Mouse (Mus musculus) lung, embryonic 14.5 days (tissue): ENCODE measurements at regions not wholly inside any gene's neighbourhood (a gene's known extent, or its start where the extent isn't known, plus 50 kb on each side); places are given as distances from the start of the nearest gene placed in this dataset.

Experiments
- ATAC-seq: fragments of 200-750 bp; cut with Nextera tagmentation; 2 replicates; pipeline ENCODE4 v1.8.0; 2017; ENCODE audit warnings: mild to moderate bottlenecking, moderate TSS enrichment, moderate library complexity; ENCODE audit not compliant: insufficient read depth
- DNase-seq: peaks from one replicate; pipeline ENCODE4 v3.0.0-alpha.2; 2015
- H3K27ac ChIP-seq: fragments of 300-500 bp; sonication (generic); 2 replicates; pipeline ENCODE4 v1.5.1; 2014; ENCODE audit warnings: low read depth, mild to moderate bottlenecking, moderate library complexity
- H3K27me3 ChIP-seq: fragments of 300-500 bp; sonication (generic); 2 replicates; pipeline ENCODE4 v1.6.1; 2014; ENCODE audit warnings: low read length, control low read depth; ENCODE audit not compliant: insufficient read depth
- H3K36me3 ChIP-seq: fragments of 300-500 bp; sonication (generic); 2 replicates; pipeline ENCODE4 v1.6.1; 2014; ENCODE audit warnings: control low read depth; ENCODE audit not compliant: insufficient read depth
- H3K4me1 ChIP-seq: fragments of 300-500 bp; sonication (generic); 2 replicates; pipeline ENCODE4 v1.6.1; 2014; ENCODE audit warnings: antibody characterized with exemption, control low read depth; ENCODE audit not compliant: insufficient read depth
- H3K4me2 ChIP-seq: fragments of 300-500 bp; sonication (generic); 2 replicates; pipeline ENCODE4 v1.6.1; 2014; ENCODE audit warnings: mild to moderate bottlenecking
- H3K4me3 ChIP-seq: fragments of 300-500 bp; sonication (generic); 2 replicates; pipeline ENCODE4 v1.5.1; 2014; ENCODE audit warnings: low read depth, low read length
- H3K9ac ChIP-seq: fragments of 300-500 bp; sonication (generic); 2 replicates; pipeline ENCODE4 v1.6.1; 2014
- H3K9me3 ChIP-seq: fragments of 300-500 bp; sonication (generic); 2 replicates; pipeline ENCODE4 v1.6.1; 2016; ENCODE audit warnings: low read depth, low read length, control low read depth
- CTCF ChIP-seq: IDR thresholded peaks from 2 replicates; pipeline ENCODE4 v1.5.1; 2016; ENCODE audit warnings: antibody characterized with exemption, low read depth
- WGBS: fragments of 180-500 bp; shearing (Covaris S2); extraction: QIAGEN DNeasy Blood & Tissue Kit; methylation state at CpG from one replicate; pipeline ENCODE4 v1.1.7; 2014; 5-methylcytosine and 5-hydroxymethylcytosine counted together

DNA sequence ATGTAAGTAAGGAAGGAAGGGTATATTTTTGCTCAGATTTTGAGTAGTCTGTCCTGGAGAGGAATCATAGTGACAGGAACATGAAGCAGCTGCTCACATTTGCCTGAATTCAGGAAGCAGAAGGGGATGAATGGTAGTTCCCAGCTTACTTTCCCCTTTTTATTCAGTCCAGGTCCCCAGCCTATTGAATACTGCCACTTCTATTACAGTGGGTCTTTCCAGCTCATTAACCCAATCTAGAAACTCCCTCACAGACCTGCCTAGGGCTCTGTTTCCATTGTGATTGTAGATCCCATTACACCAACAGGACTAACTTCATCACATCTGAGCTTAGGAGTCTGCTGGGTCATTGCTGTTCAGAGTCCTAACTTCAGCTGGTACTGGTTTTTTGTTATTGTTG is 872.3 kb downstream of the Cntnap5b start:
- no peak for TF ChIP-seq CTCF
- no peak overlapping the region for H3K9ac ChIP-seq
- no peaks in the 10 kb centered on the region for H3K36me3 ChIP-seq
- DNase-seq (peak; percentile 26), ATAC-seq (no peak)
- no peaks in the 10 kb centered on the region for H3K27me3 ChIP-seq
- no peak overlapping the region for H3K27ac ChIP-seq
- no peaks in the 10 kb centered on the region for H3K9me3 ChIP-seq
- no peak overlapping the region for H3K4me3 ChIP-seq
- no peaks in the 10 kb centered on the region for H3K4me1 ChIP-seq
- H3K4me2 ChIP-seq, result no peak overlapping the region

DNA sequence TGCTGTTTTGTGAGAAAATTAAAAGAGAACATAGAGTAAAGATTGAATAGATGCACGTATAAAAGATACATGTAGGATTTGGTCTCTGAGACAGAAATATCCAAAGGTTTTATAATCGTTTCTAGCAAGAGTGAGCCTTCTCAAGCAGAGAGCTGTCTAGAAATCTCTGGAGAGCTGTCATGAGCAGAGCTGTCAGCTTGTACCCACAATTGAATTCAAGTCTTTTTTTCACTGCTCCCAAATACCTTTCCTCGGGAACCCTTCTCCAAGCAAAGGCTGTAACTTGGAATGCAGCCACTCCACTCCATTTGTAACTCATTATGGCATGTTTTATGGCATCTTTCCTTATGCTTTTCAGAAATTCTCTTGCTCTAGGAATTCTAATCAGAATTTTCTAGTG is 888.3 kb downstream of the Cntnap5b start:
- WGBS, result 53% methylated on average over 3 of the region's 3 CpGs
- ATAC-seq, result no peak
- DNase-seq, result peak; percentile 1
- Histone ChIP-seq H3K4me1 (no peaks in the 10 kb centered on the region), H3K27me3 (no peaks in the 10 kb centered on the region), H3K4me2 (no peak overlapping the region), H3K9me3 (no peaks in the 10 kb centered on the region), H3K9ac (no peak overlapping the region), H3K4me3 (no peak overlapping the region), H3K36me3 (no peaks in the 10 kb centered on the region), H3K27ac (no peak overlapping the region)
- no peak for TF ChIP-seq CTCF

DNA sequence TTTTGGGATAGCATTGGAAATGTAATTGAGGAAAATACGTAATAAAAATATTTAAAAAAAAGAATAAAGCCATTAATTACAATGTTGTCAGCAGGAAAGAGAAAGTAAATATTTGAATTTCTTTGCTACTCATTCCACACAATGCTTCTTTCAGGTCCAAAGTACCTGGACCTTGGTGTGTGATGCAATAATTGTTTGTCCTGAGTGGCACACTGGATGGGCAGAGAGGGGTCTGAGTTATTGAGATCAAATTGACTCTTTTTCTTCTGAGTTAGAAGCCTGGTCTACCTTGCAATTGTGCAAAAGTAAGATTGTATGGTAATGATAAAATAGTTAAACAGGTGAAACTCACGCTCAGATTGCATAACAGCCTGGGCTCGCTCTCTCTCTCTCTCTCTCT is 934.3 kb downstream of the Cntnap5b start:
- ATAC-seq, result no peak
- Histone ChIP-seq H3K4me2 (no peak overlapping the region), H3K27ac (no peak overlapping the region), H3K4me3 (no peak overlapping the region), H3K36me3 (no peaks in the 10 kb centered on the region), H3K27me3 (no peaks in the 10 kb centered on the region), H3K9ac (no peak overlapping the region), H3K9me3 (no peaks in the 10 kb centered on the region), H3K4me1 (no peaks in the 10 kb centered on the region)
- WGBS, result 90% methylated on average over 3 of the region's 3 CpGs
- no peak for DNase-seq
- TF ChIP-seq CTCF, result no peak
